Mouse (Mus musculus): ENCODE measurements around the gene Hp.

The Hp gene

GRCm38 (mm10) chr8:109578900-109579301, at the start of gene Hp:
Hp (minus strand) TSS chr8:109579172.
- DNase-seq: no peak

DNA sequence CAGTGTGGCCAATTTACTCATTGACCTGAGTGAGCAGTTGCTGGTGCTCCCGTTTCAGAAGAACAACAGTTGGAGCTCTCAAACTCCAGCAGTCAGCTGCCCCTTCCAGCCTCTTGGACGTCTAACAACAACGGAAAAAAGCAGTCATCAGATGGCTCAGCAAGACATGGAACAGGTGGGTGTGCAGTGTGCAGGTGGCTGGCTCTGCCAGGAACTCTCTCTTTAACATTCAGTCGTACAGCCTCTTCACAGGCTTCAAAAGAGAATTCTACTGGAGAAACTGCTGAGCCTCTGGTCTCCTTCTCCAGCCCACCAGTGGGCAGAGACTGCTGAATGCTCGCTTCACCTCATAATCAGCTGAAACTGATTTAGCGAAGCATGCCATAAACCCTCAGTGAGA, 49.7 kb upstream of the Hp start:
- DNase-seq: no peak

- DNase-seq: no peak
These were observed 36.6 kb upstream of the Hp start for GRCm38 (mm10) chr8:109615569-109615968.

GRCm38 (mm10) chr8:109614243-109615210, 35.6 kb upstream of the Hp start, which contains the start of gene Pkd1l3:
Pkd1l3 (plus strand) TSS chr8:109614517.
- no peak for DNase-seq

DNA sequence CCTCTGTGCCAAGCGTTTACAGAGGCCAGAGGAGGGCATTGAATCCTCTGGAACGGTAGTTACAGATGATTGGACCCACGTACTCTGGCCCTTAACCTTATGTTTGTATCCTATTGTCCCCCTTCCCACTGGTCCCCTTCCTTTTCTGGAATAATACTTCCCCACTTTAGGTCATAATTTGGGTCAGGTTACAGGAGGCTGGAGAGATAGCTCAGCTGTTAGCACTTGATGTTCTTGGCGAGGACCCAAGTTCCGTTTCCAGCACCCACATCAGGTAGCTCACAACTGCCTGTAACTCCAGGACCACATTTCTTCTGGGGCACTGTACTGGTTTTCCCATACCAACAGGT, 30.2 kb upstream of the Hp start:
- DNase-seq: no peak

DNA sequence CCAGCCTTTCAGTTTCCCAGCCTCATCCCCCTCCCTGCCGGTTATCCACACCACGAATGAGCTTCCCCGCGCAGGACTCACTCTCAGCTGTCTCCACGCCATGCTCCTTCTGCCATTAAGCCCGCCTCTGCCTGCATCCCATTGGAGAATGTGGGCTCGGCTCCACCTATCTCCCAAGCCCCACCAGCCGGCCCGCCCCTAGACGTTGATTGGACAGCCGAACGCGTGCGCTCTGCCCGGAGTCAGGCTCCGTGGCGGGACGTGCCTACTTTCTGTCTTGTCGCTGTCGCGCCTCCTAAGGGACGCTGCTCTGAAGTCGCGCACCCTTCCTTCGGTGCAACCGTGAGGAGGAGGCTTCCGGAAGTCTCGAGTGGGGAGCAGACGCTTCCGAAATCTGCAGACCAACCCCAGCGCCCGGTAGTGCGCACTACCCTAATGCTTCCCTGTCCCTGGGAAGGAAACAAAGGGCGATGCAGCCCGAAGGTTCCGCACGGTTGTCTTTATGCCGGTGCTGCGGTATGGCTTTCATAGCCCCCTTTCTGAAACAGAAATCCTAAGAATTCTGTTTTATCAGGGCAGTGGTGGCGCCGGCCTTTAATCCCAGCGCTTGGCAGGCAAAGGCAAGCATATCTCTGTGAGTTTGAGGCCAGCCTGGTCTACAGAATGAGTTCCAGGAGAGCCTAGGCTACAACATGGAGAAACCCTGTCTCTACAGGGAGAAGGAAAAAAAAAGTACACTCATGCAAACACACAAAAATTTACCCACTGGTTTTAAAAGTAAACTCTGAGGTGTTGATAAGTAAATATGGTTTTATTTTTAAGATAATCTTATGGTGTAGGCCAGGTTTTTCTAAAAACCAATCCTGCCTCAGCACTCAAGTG, 29.5 kb upstream of the Hp start, which contains the start of gene Dhodh:
TSS of gene Dhodh (minus strand) at position 403 of the 882 bp plus-strand sequence.
- DNase-seq: peak; percentile 98

DNA sequence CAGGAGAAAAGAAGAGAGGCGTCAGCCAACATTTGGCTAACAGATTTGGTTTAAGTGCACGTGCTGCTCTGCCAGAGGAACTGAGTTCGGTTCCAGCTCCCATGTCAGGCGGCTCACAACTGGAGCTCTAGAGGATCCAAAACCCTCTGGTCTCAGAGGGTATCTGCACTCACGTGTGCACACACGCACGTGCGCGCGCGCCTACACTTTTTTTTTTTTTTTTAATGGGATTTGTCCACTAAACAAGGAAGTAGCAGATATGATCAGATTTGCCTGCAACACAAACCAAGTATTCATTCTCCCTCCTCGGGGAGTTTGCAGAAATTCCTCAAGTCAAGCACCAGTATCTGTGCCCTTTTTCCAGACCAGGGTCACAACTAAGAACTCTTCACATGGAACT, 28.7 kb upstream of the Hp start:
- peak; percentile 15 for DNase-seq

GRCm38 (mm10) chr8:109606725-109607124, 27.8 kb upstream of the Hp start:
- no peak for DNase-seq

- DNase-seq: peak; percentile 62
These were observed 16.9 kb upstream of the Hp start for GRCm38 (mm10) chr8:109595854-109596253.

DNA sequence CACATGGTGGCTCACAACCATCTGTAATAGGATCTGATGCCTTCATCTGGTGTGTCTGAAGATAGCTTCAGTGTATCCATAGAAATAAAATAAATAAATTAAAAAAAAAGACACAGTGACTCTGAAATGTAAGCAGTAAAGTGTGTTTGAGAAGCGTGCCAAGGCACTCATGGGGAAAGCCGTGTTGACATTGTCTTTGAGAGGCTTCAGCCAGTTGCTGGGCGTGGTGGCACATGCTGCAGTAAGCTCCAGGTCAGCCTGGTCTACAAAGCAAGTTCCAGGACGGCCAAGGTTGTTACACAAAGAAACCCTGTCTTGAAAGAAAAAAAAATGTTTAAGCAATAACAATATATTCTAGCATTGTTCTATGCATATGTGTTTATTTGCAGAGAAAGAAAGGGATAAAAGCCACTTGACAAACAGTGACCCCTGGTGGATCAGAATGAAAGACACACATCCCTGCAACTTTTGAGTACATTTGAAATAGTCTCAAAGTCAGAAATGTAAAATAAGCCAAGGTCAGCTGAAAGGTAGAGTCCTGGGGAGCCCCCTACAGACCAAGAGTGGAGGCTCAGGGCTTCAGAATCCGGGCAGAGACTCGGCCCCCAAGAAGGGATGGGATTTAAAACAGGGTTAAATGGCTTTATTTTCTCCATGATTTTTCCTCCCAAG, 14.3 kb upstream of the Hp start:
- DNase-seq: peak; percentile 47

DNA sequence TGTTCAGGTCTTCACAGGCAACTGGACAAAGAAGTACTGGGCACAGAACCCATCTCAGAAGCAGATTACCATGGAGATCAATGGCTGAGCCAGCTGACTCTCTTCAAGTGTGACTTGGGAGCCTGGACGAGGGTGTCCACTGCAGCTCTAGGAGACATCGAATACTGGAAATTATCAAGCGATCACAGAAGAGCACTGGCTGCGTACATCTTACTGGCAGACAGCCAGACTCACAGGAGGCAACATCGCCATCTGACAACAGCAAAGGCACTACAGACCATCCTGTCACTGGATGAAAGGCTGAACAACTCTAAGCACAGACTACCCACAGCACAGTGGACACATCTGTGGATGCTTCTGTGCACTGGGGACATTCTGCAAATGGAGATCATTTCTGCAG, 13.2 kb upstream of the Hp start:
- no peak for DNase-seq

DNA sequence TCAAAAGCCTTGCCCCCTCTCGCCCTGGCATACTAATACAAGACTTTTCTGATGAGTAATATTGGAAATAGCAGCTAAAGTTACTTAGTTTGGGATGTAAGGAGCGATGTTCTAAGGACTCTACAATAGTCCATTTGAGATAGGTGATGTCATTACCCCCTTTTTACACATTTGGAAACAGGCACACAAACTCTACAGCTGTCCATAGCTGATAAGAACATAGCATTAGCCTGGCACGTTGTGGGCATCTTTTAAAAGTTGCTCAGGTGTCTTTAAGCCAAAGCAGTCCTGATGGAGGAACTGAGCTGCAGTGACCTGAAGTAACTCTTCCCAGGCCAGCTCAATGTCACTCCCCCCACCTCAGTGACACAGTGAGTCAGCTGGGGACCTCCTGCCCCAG, 12.4 kb upstream of the Hp start:
- DNase-seq: no peak

DNA sequence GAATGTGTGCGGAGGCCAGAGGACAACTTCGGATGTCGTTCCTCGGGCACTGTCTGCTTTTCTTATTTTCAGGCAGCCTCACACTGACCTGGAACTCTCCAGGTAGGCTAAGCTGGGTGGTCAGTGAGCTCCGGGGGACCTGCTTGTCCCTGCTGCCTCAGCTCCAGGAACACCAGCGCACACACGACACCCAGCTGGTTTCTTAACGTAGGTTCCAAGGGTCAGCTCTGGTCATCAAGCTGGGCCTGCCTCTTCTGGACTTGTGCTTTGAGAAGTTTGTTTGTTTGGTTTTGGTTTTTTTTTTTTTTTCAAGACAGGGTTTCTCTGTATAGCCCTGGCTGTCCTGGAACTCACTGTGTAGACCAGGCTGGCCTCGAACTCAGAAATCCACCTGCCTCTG, 11.9 kb upstream of the Hp start:
- DNase-seq: no peak

GRCm38 (mm10) chr8:109586972-109587504, 8.1 kb upstream of the Hp start:
- no peak for DNase-seq

DNA sequence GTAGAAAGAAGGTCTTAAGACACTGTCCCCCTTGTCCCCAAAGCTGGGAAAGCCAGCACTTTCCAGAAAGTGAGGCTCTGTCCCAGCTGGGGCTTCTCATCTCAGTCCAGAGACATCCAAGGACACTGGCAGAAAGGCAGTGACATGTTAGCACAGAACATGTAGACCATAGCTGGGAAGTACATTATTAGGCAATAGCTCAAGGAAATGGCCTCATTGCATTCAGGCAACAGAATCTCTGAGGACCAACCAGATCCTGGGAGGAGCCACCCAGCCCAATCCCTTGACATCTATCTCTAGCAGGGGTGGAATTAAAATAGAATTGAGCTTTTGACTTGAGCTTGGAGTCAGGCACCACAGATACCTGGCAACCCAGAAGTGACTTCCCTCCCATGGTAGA, 6.7 kb upstream of the Hp start:
- no peak for DNase-seq

DNA sequence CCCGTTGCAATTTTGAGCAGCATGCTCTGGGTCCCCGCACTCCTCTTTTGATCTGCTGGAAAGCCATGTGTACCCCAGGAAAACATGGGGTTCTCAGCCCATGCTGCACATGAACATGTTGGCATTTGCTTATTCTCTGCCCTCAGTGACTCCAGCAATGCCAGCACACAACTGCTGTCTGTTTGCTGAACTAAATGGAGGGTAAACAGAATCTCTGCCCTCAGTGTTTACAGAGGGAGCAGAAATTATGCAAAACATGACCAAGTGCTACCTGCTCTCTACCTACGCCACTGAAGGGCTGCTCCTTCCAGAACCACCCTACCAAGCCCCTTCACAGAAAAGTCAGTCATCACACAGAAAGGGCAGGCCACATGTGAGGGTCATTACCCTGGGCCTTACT, 5.9 kb upstream of the Hp start:
- DNase-seq: no peak

DNA sequence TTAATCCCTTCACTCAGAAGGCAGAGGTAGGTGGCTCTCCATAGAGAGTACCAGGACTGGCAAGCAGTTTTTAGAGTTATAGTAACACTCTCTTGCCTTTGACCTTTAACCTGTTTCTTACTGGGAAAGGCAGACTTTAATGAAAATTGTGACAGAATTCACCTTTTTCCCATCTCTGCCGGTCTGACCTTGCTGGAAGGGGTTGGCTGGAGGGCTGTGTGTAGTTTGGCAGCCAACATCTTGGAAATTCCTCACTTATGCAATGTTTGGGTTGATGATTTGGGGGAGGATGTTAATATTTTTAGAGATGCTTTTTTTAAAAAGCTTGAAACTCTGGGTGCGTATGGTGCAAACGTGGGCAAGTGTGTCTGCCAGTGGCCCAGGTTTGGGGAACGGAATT, 5.3 kb upstream of the Hp start:
- no peak for DNase-seq

- no peak for DNase-seq
These were observed 2.7 kb downstream of the Hp start for GRCm38 (mm10) chr8:109576311-109576710.

GRCm38 (mm10) chr8:109571139-109571538, 7.8 kb downstream of the Hp start:
- DNase-seq: no peak

GRCm38 (mm10) chr8:109565498-109566333, 13.3 kb downstream of the Hp start, which contains the start of the genes Dhx38 and Txnl4b:
Dhx38 (minus strand) TSS chr8:109565861.
Txnl4b (plus strand) TSS chr8:109565892.
- peak; percentile 100 for DNase-seq

DNA sequence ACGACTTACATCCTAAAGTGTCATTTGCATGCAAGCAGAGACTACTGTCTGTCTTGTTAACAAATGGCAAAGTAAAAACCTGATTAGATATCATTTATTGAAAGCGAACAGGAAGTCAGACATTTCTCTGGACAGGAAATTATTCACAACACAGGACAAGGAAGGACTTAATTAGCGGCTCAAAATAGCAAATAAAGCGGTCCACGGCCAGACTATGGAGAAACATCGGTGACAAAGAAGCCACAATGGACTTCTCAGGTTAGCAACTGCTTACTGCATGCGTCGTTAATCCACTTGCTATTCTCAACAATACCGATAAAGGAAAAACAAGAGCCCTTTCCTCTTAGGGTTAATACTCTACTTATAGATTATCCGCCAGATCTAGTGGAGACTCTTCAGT, 14.2 kb downstream of the Hp start:
- no peak for DNase-seq

GRCm38 (mm10) chr8:109563881-109564280, 15.1 kb downstream of the Hp start:
- no peak for DNase-seq

All from retina, postnatal 1 day (tissue).